Mouse (Mus musculus) ovary, postnatal 14 days (tissue): ENCODE measurements around the gene Sh3tc1.

Source experiments
- DNase-seq: peaks from one replicate; pipeline ENCODE4 v3.0.0; 2022; ENCODE audit warnings: low spot score

Sh3tc1 gene

DNA sequence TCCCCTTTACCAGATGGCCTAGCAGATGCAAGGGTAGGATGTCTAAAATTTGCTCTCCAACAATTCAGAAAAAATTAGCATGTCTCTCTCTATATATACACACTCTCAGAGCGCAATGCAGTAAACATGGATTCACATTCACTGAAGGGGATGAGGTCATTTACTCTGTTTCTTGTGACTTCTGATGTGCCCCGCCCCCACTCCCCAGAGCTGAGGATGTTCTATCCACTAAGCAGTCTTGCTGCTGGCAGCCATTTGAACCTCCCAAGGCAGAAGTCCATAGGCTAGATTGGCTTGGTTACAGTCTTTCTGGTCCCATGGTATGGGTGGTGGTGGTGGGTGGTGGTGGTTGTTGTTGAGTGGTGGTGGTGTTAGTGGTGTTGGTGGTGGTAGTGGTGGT lies 17.9 kb downstream of the Sh3tc1 start:
- no peak for DNase-seq

DNA sequence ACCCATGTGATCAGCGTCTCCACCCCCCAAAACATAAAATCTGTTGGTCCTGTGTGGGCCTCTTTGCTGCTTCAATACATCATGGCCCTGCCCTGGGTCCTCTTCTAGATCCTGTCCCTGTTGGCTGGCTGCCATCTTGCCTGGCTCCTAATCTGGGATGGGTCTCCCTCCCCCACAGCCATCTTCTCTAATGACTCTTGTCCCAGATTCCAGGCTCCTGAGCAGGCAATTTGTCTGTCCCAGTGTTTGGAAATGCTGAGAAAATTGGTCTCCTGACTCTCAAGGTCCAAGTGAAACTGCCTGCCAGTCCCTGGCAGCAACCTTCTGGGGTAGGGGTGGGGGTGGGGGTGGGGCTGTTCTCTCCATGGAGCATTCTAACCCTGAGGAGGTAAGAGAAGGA lies 19.9 kb downstream of the Sh3tc1 start:
- DNase-seq = no peak

DNA sequence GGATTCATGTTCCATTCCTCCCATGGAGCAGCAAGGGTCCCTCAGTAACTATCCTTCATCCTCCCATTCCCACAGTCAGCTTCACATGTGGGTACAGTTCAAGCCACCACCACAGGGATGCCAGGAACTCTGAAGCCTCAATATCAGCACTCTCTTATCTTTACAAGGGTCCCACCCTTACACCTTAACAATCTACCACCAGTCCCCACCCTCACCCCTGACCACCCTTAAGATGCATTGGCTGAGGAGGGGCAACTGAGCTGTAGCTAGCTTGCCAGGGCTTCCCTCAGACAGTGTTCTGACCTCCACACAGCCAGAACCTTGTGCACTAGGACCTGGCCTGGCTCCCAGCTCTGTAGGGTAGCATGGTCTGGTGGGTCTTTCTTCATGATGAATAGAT lies 20.4 kb downstream of the Sh3tc1 start:
- no peak for DNase-seq

DNA sequence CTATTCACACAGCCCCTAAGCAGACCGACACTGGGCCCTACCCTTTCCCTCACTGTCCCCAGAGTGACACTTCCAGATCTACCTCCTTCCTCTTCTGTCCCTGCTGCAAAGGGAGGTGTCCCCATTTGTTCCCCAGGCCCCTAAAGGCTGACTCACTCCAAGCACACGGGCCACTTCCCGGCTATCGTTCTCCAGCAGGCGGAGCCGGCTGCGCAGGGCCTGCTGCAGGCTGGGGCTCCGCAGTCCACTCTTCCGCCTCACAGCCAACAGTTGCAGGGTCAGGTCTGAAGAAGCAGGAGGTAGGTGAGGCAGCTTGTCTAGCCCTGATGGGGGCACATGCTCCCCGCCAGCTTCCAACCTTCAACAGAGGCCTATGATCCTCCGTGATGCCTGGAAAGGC lies 21.0 kb downstream of the Sh3tc1 start:
- no peak for DNase-seq

DNA sequence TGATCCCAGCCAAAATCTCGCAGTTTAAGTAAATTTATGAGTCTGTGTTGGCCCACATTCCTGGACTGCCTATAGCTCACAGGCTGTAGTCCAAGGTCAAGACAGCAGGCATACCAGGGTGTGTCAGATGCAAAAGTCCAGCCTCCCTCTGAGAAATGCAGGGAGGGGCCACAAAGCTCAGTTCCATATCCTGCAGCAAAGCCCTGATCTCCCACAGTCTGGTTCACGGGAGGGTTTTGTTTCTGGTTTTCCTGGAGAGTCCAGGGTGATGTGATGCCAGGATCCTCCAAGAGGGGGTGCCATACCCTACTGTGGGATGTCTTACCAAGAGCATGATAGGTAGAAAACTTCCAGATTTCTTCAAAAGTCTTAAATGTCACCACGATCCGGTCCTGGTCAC lies 21.8 kb downstream of the Sh3tc1 start:
- peak; percentile 50 for DNase-seq

DNA sequence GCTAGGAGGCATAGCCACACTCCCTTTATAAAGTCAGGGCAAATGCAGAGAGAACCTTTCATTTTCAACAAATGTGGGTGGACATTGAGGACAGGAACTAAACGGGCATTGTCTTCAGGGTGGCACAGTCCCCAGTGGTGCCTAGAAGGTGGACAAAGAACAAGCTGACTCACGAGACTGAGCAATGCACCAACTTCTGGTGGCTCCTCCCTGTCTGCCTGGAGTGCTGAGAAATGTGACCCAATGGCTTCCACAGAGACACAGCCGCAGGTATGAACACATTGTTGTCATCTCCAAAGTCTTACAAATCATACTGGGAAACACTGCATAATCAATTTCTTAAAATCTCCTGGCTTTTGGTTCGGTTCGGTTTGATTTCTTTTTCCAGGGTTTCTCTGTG lies 22.3 kb downstream of the Sh3tc1 start:
- no peak for DNase-seq

DNA sequence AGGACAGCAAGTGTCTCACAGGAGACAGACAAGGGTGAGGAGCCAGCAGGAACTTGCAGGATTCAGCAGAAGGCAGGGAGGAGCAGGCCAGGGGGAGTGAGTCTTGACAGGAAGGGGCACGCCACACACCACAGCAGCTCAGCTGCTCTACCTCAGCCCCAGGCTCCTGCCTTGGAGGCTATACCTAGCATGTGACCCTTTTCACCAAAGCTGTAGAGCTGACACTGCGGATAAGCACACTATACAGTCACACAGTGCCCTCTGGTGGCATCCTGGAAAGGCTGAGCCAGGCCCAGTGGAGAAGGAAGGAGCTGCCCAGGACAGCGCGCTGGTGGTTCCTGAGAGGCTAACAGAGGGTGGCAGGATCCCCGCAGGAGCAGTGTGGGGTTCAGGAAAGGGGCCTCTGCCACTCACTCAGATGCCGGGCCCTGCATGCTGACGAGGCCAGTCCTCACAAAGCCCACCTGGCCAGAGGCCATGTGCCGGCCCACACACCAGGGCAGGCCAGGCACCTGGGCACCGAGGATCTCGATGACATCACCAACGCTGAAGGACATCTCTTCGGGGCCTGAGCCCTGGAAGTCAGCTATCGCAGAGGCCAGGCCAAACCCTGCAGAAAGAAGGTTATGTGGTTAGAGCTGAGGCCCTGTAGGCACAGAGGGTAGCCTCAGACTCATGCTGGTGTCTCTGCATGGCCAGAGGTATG lies 26.0 kb downstream of the Sh3tc1 start:
- DNase-seq = peak; percentile 57

DNA sequence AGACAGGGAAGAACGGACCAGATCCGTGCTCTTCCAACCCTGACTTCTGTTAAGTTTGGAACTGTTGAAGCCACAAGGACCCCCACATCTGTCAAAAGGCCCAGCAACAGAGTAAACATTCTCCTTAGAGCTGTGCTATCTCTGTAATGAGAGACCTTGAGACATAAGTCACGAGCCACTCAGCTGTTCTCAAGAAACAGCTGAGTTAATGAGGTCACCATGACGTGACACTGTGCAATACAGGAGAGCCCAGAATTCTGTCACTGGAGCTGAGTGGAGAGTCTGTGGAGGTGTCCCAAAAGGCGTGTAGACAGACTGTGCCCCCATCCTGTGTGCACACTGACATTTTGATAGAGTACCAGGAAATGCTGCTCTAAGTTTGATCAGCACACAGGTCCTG lies 27.3 kb downstream of the Sh3tc1 start:
- DNase-seq = no peak

DNA sequence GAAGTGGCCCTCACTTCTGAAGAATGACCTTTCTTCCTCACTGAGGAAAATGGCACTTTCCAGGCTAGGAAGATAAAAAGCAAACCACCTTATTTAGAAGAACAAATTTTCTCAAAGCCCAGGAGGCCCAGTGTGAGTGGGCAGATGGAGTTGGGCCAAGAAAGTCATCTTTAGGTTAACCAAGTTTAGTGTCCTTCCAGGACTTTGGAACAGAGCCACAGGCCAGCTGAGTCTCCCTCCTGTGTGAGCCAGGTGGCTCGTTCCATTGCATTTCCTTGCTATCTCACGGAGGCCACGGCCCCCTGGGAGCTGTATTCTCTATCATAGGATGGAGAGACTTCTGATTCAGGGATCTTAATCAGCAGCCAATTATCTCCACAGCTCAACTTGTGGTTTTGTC lies 28.9 kb downstream of the Sh3tc1 start:
- DNase-seq = no peak

DNA sequence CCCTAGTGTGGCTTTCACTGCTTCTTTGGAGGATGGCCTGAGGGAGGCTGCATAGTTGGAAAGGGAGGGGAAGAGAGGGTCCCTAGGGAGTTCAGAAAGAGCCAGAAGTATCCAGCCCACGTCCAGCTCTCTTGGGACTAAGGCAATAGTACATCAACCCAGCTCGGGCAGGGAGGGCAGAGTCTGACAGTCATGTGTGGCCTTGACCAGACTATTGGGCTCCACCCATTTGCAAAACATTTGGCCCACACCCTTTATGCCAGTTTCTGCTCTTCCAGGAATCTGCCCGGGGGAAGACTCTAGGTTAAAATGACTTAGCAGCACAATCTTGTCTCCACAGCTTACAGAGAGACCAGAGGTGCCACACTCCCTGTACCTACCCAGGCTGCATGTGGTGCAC lies 29.3 kb downstream of the Sh3tc1 start:
- DNase-seq = no peak

DNA sequence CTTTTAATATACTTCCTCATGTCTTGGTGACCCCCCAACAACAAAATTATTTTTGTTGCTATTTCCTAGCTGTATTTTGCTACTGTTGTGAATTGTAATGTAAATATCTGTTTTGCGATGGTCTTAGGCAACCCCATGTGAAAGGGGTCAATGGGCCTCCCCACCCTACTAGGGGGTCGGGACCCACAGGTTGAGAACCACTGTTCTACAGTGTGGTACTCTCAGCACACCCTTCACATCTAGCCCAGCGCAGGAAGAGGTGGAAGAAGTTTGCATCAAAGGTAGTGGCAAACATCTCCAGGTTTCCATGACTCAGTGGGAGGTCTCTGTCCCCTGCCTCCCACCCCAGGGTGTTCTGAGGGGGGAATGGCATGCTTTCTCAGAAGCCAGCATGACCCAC lies 34.4 kb downstream of the Sh3tc1 start:
- DNase-seq = no peak

DNA sequence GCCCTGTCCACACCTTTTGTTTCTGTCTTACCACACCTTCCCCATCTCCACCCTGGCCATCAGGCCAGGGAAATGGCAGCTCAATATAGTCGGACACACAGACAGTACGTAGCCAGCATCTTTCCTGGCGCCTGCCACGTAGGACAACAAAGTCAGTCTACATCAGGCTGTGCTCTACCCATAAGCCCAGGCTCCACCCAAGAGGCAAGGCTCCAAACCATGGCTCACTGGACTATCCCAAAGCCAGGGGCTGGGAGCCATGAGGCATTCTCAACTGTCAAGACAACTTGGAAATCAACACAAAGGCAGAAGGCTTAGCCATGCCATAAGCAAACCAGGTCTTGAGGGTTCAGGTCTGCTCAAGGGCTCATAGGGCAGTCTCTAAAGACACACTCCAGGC lies 36.0 kb downstream of the Sh3tc1 start:
- no peak for DNase-seq

DNA sequence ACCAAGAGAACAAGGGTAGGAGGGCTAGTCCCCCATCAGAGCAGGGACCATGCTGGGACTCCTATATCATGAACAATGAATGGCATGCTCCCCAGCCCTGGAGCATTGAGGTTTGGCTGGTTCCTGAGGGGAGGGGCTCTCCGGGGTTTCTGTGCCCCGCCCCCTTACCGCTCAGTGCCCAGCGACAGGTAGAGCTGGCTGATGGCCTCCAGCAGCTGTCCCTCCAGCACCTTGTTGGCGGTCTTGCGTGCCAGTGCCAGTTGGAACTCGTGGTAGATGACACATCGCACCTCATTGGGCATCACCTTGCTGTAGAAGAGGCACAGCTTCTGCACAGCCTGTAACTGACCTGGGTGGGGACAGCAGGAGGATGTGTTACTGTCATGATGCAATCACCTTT lies 36.6 kb downstream of the Sh3tc1 start:
- no peak for DNase-seq

DNA sequence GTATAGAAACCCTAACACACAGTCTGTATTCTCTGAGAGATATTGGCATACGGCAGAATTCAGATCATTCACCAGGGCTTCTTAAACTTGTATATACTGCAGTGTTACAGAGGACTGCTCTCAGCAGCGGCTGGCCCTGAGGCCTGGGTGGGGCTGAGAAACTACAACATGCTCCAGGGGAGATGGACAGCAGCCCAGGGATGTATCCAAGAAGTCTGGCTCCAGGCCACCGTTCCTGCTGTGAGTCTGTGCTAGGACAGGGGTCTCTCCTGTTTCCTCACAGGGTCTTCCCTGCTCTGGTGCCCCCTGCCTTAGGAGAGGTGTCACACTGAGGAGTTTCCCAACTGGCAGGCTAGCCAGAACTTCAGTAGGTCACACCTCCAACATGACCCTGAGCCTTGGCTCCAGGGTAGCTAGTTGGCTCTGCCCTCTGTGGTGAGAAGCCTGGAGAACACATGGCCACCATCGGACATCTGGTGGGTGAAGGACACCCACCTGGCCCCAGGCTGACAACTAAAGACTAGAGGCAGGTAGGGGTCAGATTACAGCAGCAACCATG lies 37.1 kb downstream of the Sh3tc1 start:
- no peak for DNase-seq

DNA sequence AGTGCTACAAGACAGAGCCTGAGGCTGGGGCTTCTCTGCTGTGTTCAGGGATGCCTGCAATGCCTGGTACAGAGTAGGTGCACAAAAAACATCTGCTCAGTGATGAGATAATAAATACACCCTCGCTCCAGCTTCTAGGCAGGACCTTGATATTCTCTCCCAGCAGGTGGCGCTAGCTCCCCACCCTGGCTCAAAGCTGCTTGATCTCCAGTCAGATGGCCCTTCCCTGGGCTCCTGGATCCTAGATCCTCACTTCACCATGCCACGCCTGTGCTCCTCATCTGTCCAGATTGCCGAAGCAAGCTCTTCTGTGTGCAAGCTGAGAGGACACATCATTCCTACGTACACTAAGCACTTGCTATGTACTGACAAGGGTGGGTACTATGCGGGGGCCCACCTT lies 38.7 kb downstream of the Sh3tc1 start:
- DNase-seq = peak; percentile 78

DNA sequence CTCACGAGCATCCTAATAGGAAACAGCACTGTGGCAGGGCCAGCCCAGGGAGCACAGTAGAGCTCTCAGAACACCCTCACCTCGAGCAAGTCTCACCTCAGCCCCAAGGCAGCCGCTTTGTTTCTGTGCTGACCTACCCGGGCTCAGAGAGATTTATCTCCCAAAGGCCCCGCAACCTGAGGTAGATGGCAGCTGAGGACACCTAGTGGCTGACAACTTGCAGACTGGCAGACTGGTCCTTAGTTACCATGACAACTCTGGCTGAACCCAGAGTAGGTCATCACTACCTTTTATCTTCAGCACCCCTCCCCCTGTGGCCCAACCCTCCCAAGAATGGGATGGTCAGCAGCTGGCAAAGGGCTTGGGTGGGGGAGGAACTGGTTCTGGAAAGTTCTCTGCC lies 44.0 kb downstream of the Sh3tc1 start:
- DNase-seq = no peak

DNA sequence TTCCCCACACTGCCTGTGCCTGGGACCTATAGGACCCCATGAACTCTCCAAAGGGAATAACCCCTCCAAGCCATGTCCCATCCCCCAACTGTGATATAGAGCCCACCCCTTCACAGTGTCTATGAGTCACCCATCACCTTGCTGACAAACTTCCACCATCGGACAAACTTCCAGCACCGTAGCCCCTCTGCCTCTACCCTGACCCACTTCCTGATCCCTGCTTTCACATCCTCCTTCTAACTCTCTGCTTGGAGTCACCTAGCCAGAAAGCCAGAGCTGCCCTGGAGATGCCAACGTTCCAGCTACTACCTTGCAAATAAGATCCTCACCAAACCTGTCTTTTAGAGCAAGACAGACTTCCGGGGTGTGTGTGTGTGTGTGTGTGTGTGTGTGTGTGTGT lies 46.1 kb downstream of the Sh3tc1 start:
- DNase-seq = no peak

DNA sequence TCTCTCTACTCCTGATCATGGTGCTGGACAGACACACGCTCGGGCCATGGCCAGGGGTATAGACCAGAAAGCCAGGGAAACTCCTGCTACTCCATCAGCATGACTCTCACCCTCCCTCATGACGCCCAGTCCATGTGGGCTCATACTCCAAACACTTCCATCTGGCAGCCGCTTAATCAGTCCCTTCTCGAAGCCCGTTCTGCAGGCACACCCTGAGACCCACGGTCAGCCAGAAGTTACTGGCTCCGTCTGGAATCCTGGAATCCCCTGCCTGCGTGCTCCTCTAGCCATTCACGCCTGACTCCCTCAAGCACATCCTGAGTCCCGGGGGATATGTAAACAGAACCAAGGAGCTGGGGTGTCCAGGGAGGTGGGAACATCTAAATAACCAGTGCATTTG lies 48.5 kb downstream of the Sh3tc1 start:
- DNase-seq = no peak

DNA sequence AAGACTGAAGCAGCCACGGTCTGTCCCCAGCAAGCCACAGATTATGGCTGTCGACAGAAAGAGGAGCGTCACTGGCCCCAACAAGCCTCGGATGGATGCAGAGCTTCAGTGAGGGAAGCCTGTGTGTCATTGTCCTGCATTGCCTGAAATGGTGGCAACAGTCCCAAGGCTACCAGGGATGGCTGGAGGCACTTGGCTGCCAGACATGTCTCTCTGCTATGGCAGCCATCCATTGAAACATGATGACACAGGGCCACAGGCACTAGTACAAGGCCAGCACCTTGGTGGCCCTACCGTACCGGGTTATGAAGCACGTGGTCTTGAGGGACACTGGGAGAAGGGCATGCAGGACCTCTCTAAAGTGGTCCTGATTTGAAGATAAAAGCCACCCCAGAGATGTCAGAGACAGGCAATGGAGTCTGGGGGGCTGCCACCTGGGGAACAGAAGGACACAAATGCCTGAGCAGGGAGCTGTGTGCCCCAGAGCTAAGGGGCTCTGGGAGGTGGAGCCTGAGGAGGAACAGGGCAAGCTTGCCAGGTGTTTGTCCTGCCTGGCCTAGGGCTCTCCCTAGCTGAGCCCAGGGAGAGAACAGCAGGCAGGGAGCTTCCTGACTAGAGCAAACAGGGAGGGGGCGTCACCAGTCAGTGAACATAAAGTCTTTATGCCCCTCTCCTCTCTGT lies 49.2 kb downstream of the Sh3tc1 start:
- no peak for DNase-seq

DNA sequence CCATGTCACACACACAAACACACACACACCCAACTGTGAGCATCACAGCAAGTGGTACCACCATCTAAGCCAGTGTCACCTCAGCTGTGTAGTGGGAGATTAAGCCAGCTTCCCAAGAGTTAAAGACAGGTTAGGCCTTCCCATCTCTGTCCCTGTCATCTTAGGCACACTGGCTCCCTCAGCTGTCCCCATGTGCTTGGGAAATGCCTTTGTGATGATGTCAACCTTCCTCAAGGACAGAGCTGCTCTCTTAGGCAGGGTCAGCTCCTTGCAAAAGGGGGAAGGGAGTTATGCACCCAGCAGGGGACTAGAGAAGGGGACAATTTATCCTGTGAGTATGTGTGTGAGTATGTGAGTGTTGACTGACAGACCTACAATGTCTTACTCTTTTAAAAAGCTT lies 50.4 kb downstream of the Sh3tc1 start:
- no peak for DNase-seq

DNA sequence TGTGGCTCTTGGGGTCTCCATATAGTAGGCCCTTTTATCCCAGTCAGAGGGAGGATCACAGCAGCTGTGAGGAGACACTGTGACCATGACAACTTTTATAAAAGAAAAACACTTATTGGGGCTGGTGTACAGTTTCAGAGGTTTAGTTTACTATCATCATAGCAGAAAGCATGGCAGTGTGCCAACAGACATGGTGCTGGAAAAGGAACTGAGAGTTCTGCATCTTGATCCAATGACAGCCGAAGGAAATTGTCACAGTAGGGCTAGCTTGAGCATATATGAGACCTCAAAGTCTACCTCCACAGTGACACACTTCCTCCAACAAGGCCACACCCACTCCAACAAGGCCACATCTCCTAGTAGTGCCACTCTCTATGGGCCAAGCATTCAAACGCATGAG lies 50.9 kb downstream of the Sh3tc1 start:
- no peak for DNase-seq

DNA sequence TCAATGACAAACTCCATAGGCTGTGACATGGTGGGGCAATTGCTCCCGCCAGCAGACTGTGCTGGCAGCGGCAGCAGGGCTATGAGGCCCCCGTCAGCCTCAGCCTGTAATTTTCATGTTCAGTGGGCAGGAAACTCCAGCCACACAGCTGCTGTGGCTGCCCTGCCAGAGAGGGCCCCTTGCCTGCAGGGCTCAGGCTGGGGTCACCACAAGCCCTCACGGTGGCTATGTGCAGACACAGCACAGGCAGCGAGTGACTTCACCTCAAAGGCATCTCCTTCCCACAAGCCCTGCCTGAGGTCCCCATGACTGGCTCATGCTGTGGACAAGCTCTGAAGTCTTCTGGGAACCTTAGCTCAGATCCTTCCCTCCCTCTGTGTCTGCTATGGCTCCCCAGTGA lies 52.7 kb downstream of the Sh3tc1 start:
- DNase-seq = no peak

DNA sequence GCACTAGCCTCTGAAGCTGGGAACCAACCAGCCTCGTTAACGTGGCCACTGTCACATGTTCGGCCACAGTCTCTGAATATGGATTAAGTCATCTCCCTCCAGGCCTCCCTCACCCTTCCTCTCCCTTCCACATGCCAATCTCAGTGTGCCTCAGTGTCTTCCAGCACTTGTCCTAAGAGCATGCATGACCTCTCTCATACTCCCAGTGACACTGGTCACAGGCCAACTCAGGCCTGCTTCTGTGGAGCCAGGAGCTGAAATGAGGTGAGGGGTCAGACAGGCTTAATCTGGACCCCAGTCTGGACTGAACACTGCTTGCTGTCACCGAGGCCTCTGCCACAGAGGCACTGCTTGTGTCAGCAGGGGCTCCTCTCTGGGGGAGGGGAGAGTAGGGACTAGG lies 53.5 kb downstream of the Sh3tc1 start:
- no peak for DNase-seq

DNA sequence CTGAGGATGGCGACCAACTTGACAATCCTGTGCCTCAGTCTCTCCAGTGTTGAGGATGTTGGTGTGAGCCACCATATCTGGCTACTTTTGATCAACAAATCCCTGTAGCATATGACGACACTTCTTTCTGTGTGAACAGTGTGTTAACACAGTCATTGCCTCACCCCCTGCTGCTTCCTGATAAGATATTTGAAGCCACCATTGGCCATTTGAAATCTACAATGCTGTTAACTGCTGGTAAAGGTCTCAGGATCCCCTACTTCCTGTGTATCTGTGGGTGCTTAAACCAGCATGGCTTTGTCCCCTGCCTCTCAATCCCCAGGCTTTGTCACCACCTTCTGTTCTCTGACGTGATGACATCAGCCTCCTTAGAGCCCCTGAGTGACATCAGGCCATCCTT lies 54.7 kb downstream of the Sh3tc1 start:
- no peak for DNase-seq
